Mouse (Mus musculus): ENCODE results near the gene Sdhc. TPM values are rescaled to one million over a fixed set of nuclear protein-coding genes. Genes with fewer than 3 reads are reported as not detected.

Gene Sdhc
- 297 and 334 TPM in 2 replicates for polyA plus RNA-seq (2014; fragmentation: Nextera tagmentation; extraction: Ambion mirVana)

- Histone ChIP-seq H3K9ac (replicated peaks; ENCODE audit: low read depth, low read length) (peak within 1 kb of the TSS; percentile 86), H3K4me2 (ENCODE audit: low read depth, low read length) (peak within 1 kb of the TSS; percentile 90), H3K27ac (ENCODE audit: low read depth, low read length) (peak within 1 kb of the TSS; percentile 82), H3K4me1 (ENCODE audit: control insufficient read depth, insufficient read depth, low read length) (peaks cover 16% of the 10 kb centered on the region), H3K27me3 (ENCODE audit: control insufficient read depth, insufficient read depth, low read length) (no peaks in the 10 kb centered on the region), H3K9me3 (ENCODE audit: control insufficient read depth, low read length) (no peaks in the 10 kb centered on the region), H3K4me3 (ENCODE audit: low read depth, low read length) (peak within 1 kb of the TSS; percentile 77), H3K36me3 (ENCODE audit: control insufficient read depth, insufficient read depth, low read length) (no peaks in the 10 kb centered on the region)
- ATAC-seq (ENCODE audit: low read depth): peak; percentile 97
- WGBS: 1% methylated on average over 33 of the region's 34 CpGs
Observed at GRCm38 (mm10) chr1:171149974-171150760, at the start of gene Sdhc, which contains the start of gene Mpz. Gene Sdhc (minus strand): TSS chr1:171150603. Gene Mpz (plus strand): TSS chr1:171150711.

GRCm38 (mm10) chr1:171199532-171199931 is 49.1 kb upstream of the Sdhc start:
- Histone ChIP-seq H3K36me3 (ENCODE audit: control insufficient read depth, insufficient read depth, low read length) (no peaks in the 10 kb centered on the region), H3K27me3 (ENCODE audit: control insufficient read depth, insufficient read depth, low read length) (peaks cover 5% of the 10 kb centered on the region; the same call in 1 of the 2 replicates), H3K27ac (ENCODE audit: low read depth, low read length) (no peak overlapping the region), H3K9me3 (ENCODE audit: control insufficient read depth, low read length) (no peaks in the 10 kb centered on the region), H3K4me3 (ENCODE audit: low read depth, low read length) (no peak overlapping the region), H3K9ac (replicated peaks; ENCODE audit: low read depth, low read length) (no peak overlapping the region), H3K4me2 (ENCODE audit: low read depth, low read length) (no peak overlapping the region), H3K4me1 (ENCODE audit: control insufficient read depth, insufficient read depth, low read length) (peaks cover 9% of the 10 kb centered on the region)
- 56% methylated on average over 1 of the region's 1 CpGs for WGBS
- no peak for ATAC-seq (ENCODE audit: low read depth)

- H3K4me1 ChIP-seq (ENCODE audit: control insufficient read depth, insufficient read depth, low read length): peaks cover 19% of the 10 kb centered on the region
- peak within 1 kb of the TSS; percentile 49 for H3K4me3 ChIP-seq (ENCODE audit: low read depth, low read length)
- peak within 1 kb of the TSS; percentile 57 for H3K9ac ChIP-seq (replicated peaks; ENCODE audit: low read depth, low read length)
- H3K27ac ChIP-seq (ENCODE audit: low read depth, low read length): no peak within 1 kb of the TSS
- H3K36me3 ChIP-seq (ENCODE audit: control insufficient read depth, insufficient read depth, low read length): no peaks in the 10 kb centered on the region
- peak; percentile 65 for ATAC-seq (ENCODE audit: low read depth)
- under 1% methylated on average over 33 of the region's 33 CpGs for WGBS
- peaks cover 5% of the 10 kb centered on the region; the same call in 1 of the 2 replicates for H3K27me3 ChIP-seq (ENCODE audit: control insufficient read depth, insufficient read depth, low read length)
- H3K9me3 ChIP-seq (ENCODE audit: control insufficient read depth, low read length): no peaks in the 10 kb centered on the region
- H3K4me2 ChIP-seq (ENCODE audit: low read depth, low read length): peak within 1 kb of the TSS; percentile 94
Observed at GRCm38 (mm10) chr1:171195887-171196397, 45.5 kb upstream of the Sdhc start, which contains the start of gene Pcp4l1. Gene Pcp4l1 (minus strand): TSS chr1:171196268.

- 6% methylated on average over 20 of the region's 20 CpGs for WGBS
- peak; percentile 18; the same call in 1 of the 2 replicates for ATAC-seq (ENCODE audit: low read depth)
- Histone ChIP-seq H3K4me2 (ENCODE audit: low read depth, low read length) (peak overlapping the region; percentile 94), H3K9ac (replicated peaks; ENCODE audit: low read depth, low read length) (peak overlapping the region; percentile 57), H3K36me3 (ENCODE audit: control insufficient read depth, insufficient read depth, low read length) (no peaks in the 10 kb centered on the region), H3K27me3 (ENCODE audit: control insufficient read depth, insufficient read depth, low read length) (peaks cover 5% of the 10 kb centered on the region; the same call in 1 of the 2 replicates), H3K9me3 (ENCODE audit: control insufficient read depth, low read length) (no peaks in the 10 kb centered on the region), H3K4me1 (ENCODE audit: control insufficient read depth, insufficient read depth, low read length) (peaks cover 19% of the 10 kb centered on the region), H3K27ac (ENCODE audit: low read depth, low read length) (no peak overlapping the region), H3K4me3 (ENCODE audit: low read depth, low read length) (peak overlapping the region; percentile 49)
Observed at GRCm38 (mm10) chr1:171195046-171195822, 44.8 kb upstream of the Sdhc start.

GRCm38 (mm10) chr1:171193911-171194830 is 43.8 kb upstream of the Sdhc start:
- Histone ChIP-seq H3K9me3 (ENCODE audit: control insufficient read depth, low read length) (no peaks in the 10 kb centered on the region), H3K36me3 (ENCODE audit: control insufficient read depth, insufficient read depth, low read length) (no peaks in the 10 kb centered on the region), H3K4me3 (ENCODE audit: low read depth, low read length) (peak overlapping the region; percentile 11; the same call in 1 of the 2 replicates), H3K9ac (replicated peaks; ENCODE audit: low read depth, low read length) (no peak overlapping the region), H3K4me2 (ENCODE audit: low read depth, low read length) (peak overlapping the region; percentile 39; the same call in 1 of the 2 replicates), H3K4me1 (ENCODE audit: control insufficient read depth, insufficient read depth, low read length) (peaks cover 21% of the 10 kb centered on the region), H3K27me3 (ENCODE audit: control insufficient read depth, insufficient read depth, low read length) (peaks cover 5% of the 10 kb centered on the region; the same call in 1 of the 2 replicates), H3K27ac (ENCODE audit: low read depth, low read length) (no peak overlapping the region)
- 30% methylated on average over 11 of the region's 11 CpGs for WGBS
- peak; percentile 12; the same call in 1 of the 2 replicates for ATAC-seq (ENCODE audit: low read depth)

- H3K27ac ChIP-seq (ENCODE audit: low read depth, low read length): peak overlapping the region; percentile 1; the same call in 1 of the 2 replicates
Observed at GRCm38 (mm10) chr1:171193093-171193840, 42.9 kb upstream of the Sdhc start.

GRCm38 (mm10) chr1:171192283-171192682 is 41.9 kb upstream of the Sdhc start:
- H3K36me3 ChIP-seq (ENCODE audit: control insufficient read depth, insufficient read depth, low read length): no peaks in the 10 kb centered on the region
- H3K4me2 ChIP-seq (ENCODE audit: low read depth, low read length): peak overlapping the region; percentile 39
- no peaks in the 10 kb centered on the region for H3K9me3 ChIP-seq (ENCODE audit: control insufficient read depth, low read length)
- no peak overlapping the region for H3K27ac ChIP-seq (ENCODE audit: low read depth, low read length)
- peaks cover 5% of the 10 kb centered on the region; the same call in 1 of the 2 replicates for H3K27me3 ChIP-seq (ENCODE audit: control insufficient read depth, insufficient read depth, low read length)
- H3K9ac ChIP-seq (replicated peaks; ENCODE audit: low read depth, low read length): no peak overlapping the region
- H3K4me3 ChIP-seq (ENCODE audit: low read depth, low read length): no peak overlapping the region
- WGBS: 46% methylated on average over 10 of the region's 10 CpGs
- H3K4me1 ChIP-seq (ENCODE audit: control insufficient read depth, insufficient read depth, low read length): peaks cover 30% of the 10 kb centered on the region
- ATAC-seq (ENCODE audit: low read depth): no peak

More at GRCm38 (mm10) chr1:171193093-171193840, 42.9 kb upstream of the Sdhc start:
- peak; percentile 48 for ATAC-seq (ENCODE audit: low read depth)
- no peaks in the 10 kb centered on the region for H3K9me3 ChIP-seq (ENCODE audit: control insufficient read depth, low read length)
- H3K4me1 ChIP-seq (ENCODE audit: control insufficient read depth, insufficient read depth, low read length): peaks cover 27% of the 10 kb centered on the region
- 0 out of 2 replicates have a peak overlapping the region, but pooled peaks have one; percentile 11 for H3K4me3 ChIP-seq (ENCODE audit: low read depth, low read length)
- no peaks in the 10 kb centered on the region for H3K36me3 ChIP-seq (ENCODE audit: control insufficient read depth, insufficient read depth, low read length)
- peak overlapping the region; percentile 39 for H3K4me2 ChIP-seq (ENCODE audit: low read depth, low read length)
- peaks cover 5% of the 10 kb centered on the region; the same call in 1 of the 2 replicates for H3K27me3 ChIP-seq (ENCODE audit: control insufficient read depth, insufficient read depth, low read length)
- H3K9ac ChIP-seq (replicated peaks; ENCODE audit: low read depth, low read length): 0 out of 2 replicates have a peak overlapping the region, but pooled peaks have one; percentile 4
- WGBS: 5% methylated on average over 18 of the region's 18 CpGs
